Mouse (Mus musculus): ENCODE measurements around the gene Ush1c. TPM values are rescaled to one million over a fixed set of nuclear protein-coding genes. Genes with fewer than 3 reads are reported as not detected.
A peak's percentile ranks its signal among the peaks of the same experiment; 100 is the strongest.

Ush1c gene
- not detected in 2 replicates for polyA plus RNA-seq (2011; ENCODE audit: insufficient read depth, insufficient read length, low replicate concordance, missing spikeins)

DNA sequence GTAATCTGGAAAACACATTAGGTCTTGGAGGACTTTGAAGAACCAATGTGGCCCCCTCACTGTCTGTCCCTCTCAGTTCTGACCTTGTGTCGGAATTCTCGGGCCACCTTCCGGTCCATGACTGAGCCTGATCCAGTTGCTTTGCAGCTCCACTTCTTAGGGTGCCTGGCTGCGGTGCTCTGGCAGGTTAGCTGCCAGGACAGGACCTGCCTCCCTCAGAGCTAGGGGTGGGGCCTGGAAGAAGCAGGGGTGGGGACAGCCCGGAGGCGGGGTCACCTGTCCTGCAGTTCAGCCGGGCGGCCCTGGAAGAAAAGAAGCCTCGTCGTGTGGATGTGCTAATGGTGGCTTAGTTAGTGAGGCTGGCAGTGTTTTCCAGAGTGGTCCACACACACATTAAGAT, at the start of gene Ush1c:
Gene Ush1c, minus strand, starts transcription at position 158 of the 400 bp plus-strand sequence.
- Histone ChIP-seq H3K4me3 (replicated peaks; ENCODE audit: control insufficient read depth, low read depth, low read length) (no peak within 1 kb of the TSS), H3K27ac (ENCODE audit: control insufficient read depth, insufficient read depth, low read depth, low read length, poor library complexity) (no peak within 1 kb of the TSS), H3K4me1 (ENCODE audit: control insufficient read depth, insufficient read depth, low read length) (no peaks in the 10 kb centered on the region)
- 34% methylated on average over 10 of the region's 10 CpGs for WGBS
- TF ChIP-seq POLR2A (IDR thresholded peaks at IDR 0.05; ENCODE audit: borderline replicate concordance, control insufficient read depth, low read depth, low read length) (no peak), CTCF (IDR thresholded peaks at IDR 0.05; ENCODE audit: control insufficient read depth, insufficient read depth, low read length) (no peak)

- WGBS: 41% methylated on average over 8 of the region's 8 CpGs
- no peak overlapping the region; the same call in 1 of the 2 replicates for H3K27ac ChIP-seq (ENCODE audit: control insufficient read depth, insufficient read depth, low read depth, low read length, poor library complexity)
- H3K4me1 ChIP-seq (ENCODE audit: control insufficient read depth, insufficient read depth, low read length): no peaks in the 10 kb centered on the region
- H3K4me3 ChIP-seq (replicated peaks; ENCODE audit: control insufficient read depth, low read depth, low read length): no peak overlapping the region
- TF ChIP-seq POLR2A (IDR thresholded peaks at IDR 0.05; ENCODE audit: borderline replicate concordance, control insufficient read depth, low read depth, low read length) (no peak), CTCF (IDR thresholded peaks at IDR 0.05; ENCODE audit: control insufficient read depth, insufficient read depth, low read length) (no peak)
Measured at GRCm38 (mm10) chr7:46287051-46287450, 48.7 kb upstream of the Ush1c start.

- Histone ChIP-seq H3K4me3 (replicated peaks; ENCODE audit: control insufficient read depth, low read depth, low read length) (no peak overlapping the region), H3K27ac (ENCODE audit: control insufficient read depth, insufficient read depth, low read depth, low read length, poor library complexity) (no peak overlapping the region), H3K4me1 (ENCODE audit: control insufficient read depth, insufficient read depth, low read length) (no peaks in the 10 kb centered on the region)
- WGBS: 80% methylated on average over 4 of the region's 4 CpGs
- TF ChIP-seq POLR2A (IDR thresholded peaks at IDR 0.05; ENCODE audit: borderline replicate concordance, control insufficient read depth, low read depth, low read length): no peak
- no peak for TF ChIP-seq CTCF (IDR thresholded peaks at IDR 0.05; ENCODE audit: control insufficient read depth, insufficient read depth, low read length)
Measured at GRCm38 (mm10) chr7:46286391-46286790, 48.1 kb upstream of the Ush1c start.

DNA sequence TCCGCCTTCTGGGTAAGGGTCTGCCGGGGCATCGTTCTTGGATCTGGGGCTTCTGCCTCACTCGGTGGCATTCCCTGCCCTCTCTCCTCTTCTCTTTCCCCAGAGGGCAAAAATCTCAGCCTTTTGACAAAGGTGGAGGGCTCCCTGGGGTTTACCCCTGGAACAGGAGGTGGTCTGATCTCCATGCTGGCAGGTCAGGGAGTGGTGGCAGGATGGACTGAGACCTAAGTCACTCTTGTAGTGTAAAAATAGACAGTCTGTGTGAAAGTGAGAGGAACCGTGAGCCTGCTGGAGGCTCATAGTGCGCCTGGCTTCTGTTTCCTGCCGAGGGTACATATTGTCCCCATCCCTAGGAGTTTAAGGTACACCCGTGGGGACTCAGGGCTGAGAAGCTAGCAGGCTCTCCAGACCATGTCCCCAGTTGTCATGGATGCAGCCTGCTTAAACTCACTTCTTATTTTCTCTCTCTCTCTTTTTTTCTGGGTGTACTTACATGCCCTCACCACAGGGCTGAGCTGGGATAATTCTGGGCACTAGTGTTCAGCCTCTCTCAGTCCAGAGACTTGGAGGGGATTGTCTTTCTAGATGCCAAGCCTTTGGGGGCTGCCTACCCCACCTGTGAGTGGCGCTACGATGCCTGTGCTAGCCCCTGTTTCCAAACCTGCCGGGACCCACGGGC, 47.0 kb upstream of the Ush1c start:
- Histone ChIP-seq H3K27ac (ENCODE audit: control insufficient read depth, insufficient read depth, low read depth, low read length, poor library complexity) (no peak overlapping the region), H3K4me3 (replicated peaks; ENCODE audit: control insufficient read depth, low read depth, low read length) (no peak overlapping the region), H3K4me1 (ENCODE audit: control insufficient read depth, insufficient read depth, low read length) (no peaks in the 10 kb centered on the region)
- no peak for TF ChIP-seq CTCF (IDR thresholded peaks at IDR 0.05; ENCODE audit: control insufficient read depth, insufficient read depth, low read length)
- TF ChIP-seq POLR2A (IDR thresholded peaks at IDR 0.05; ENCODE audit: borderline replicate concordance, control insufficient read depth, low read depth, low read length): no peak
- 77% methylated on average over 12 of the region's 12 CpGs for WGBS

- 77% methylated on average over 10 of the region's 10 CpGs for WGBS
- no peak for TF ChIP-seq CTCF (IDR thresholded peaks at IDR 0.05; ENCODE audit: control insufficient read depth, insufficient read depth, low read length)
- TF ChIP-seq POLR2A (IDR thresholded peaks at IDR 0.05; ENCODE audit: borderline replicate concordance, control insufficient read depth, low read depth, low read length): no peak
- Histone ChIP-seq H3K27ac (ENCODE audit: control insufficient read depth, insufficient read depth, low read depth, low read length, poor library complexity) (no peak overlapping the region), H3K4me3 (replicated peaks; ENCODE audit: control insufficient read depth, low read depth, low read length) (no peak overlapping the region), H3K4me1 (ENCODE audit: control insufficient read depth, insufficient read depth, low read length) (no peaks in the 10 kb centered on the region)
Measured at GRCm38 (mm10) chr7:46283681-46284080, 45.4 kb upstream of the Ush1c start.

DNA sequence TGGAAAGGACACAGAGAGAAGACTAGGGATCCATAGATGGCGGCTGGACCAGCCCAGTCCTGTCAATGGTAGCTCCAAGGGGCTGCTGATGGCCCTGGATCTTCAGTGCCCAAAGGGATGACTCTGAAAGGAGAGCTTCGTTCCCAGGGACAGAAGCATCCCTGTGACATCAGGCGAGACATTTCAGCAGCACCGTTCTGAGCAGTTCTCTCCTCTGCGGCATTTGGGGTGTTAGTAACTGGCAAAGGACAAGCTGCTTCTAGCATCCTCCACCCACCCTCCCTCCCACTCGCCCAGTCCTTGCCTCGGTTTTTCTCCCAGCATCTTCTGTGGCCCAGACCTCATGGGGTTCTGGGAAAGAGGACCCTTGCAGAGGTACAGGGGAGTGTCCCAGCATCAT, 44.0 kb upstream of the Ush1c start:
- WGBS: 60% methylated on average over 7 of the region's 7 CpGs
- Histone ChIP-seq H3K4me1 (ENCODE audit: control insufficient read depth, insufficient read depth, low read length) (no peaks in the 10 kb centered on the region), H3K4me3 (replicated peaks; ENCODE audit: control insufficient read depth, low read depth, low read length) (no peak overlapping the region), H3K27ac (ENCODE audit: control insufficient read depth, insufficient read depth, low read depth, low read length, poor library complexity) (no peak overlapping the region)
- no peak for TF ChIP-seq CTCF (IDR thresholded peaks at IDR 0.05; ENCODE audit: control insufficient read depth, insufficient read depth, low read length)
- no peak for TF ChIP-seq POLR2A (IDR thresholded peaks at IDR 0.05; ENCODE audit: borderline replicate concordance, control insufficient read depth, low read depth, low read length)

- no peak overlapping the region for H3K27ac ChIP-seq (ENCODE audit: control insufficient read depth, insufficient read depth, low read depth, low read length, poor library complexity)
Measured at GRCm38 (mm10) chr7:46280896-46281295, 42.6 kb upstream of the Ush1c start.

DNA sequence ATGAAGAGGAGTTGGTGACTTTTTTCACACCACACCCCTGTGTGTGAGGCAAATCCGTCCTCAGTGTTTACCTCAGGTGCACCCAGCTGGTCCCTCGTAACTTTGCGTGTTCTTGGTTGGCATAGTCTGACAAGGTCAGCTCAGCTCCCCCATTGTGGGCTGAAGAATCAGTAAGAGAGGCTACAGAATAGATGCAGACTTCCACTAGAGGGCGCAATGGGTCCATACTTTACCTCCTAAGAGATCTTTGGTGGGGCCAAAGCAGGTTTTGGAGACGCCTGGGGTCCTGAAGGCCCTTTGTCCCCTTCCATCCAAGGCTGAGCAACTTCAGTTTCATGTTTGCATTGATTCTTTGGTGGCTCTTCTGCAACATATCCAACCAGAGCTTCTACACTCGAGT, 41.6 kb upstream of the Ush1c start:
- Histone ChIP-seq H3K4me3 (replicated peaks; ENCODE audit: control insufficient read depth, low read depth, low read length) (no peak overlapping the region), H3K27ac (ENCODE audit: control insufficient read depth, insufficient read depth, low read depth, low read length, poor library complexity) (no peak overlapping the region), H3K4me1 (ENCODE audit: control insufficient read depth, insufficient read depth, low read length) (no peaks in the 10 kb centered on the region)
- 0 out of 2 replicates have a peak, but pooled peaks have one; percentile 14 for TF ChIP-seq CTCF (IDR thresholded peaks at IDR 0.05; ENCODE audit: control insufficient read depth, insufficient read depth, low read length)
- TF ChIP-seq POLR2A (IDR thresholded peaks at IDR 0.05; ENCODE audit: borderline replicate concordance, control insufficient read depth, low read depth, low read length): no peak
- WGBS: 12% methylated on average over 6 of the region's 6 CpGs

More at GRCm38 (mm10) chr7:46280896-46281295, 42.6 kb upstream of the Ush1c start:
- H3K4me1 ChIP-seq (ENCODE audit: control insufficient read depth, insufficient read depth, low read length): no peaks in the 10 kb centered on the region
- no peak for TF ChIP-seq POLR2A (IDR thresholded peaks at IDR 0.05; ENCODE audit: borderline replicate concordance, control insufficient read depth, low read depth, low read length)
- TF ChIP-seq CTCF (IDR thresholded peaks at IDR 0.05; ENCODE audit: control insufficient read depth, insufficient read depth, low read length): no peak
- H3K4me3 ChIP-seq (replicated peaks; ENCODE audit: control insufficient read depth, low read depth, low read length): no peak overlapping the region
